Mouse (Mus musculus) G1E (cell line): ENCODE measurements around the gene Pik3r1. TPM values are rescaled to one million over a fixed set of nuclear protein-coding genes. Genes with fewer than 3 reads are reported as not detected.
A peak's percentile ranks its signal among the peaks of the same experiment; 100 is the strongest.

Experiments
- ATAC-seq: 2 replicates; pipeline ENCODE4 v1.8.0; 2016; ENCODE audit warnings: mild to moderate bottlenecking; ENCODE audit not compliant: insufficient number of reproducible peaks, poor library complexity, low FRiP score, severe bottlenecking; ENCODE audit errors: extremely low read depth
- DNase-seq: peaks from one replicate; pipeline ENCODE4 v3.0.0; 2012; ENCODE audit warnings: low spot score
- H3K27me3 ChIP-seq: 2 replicates; pipeline ENCODE4 v1.6.1; 2012; ENCODE audit warnings: mild to moderate bottlenecking, low read length, inconsistent platforms; ENCODE audit not compliant: insufficient read depth
- H3K36me3 ChIP-seq: replicated peaks from 2 replicates; pipeline ENCODE3; 2012; ENCODE audit warnings: mild to moderate bottlenecking, inconsistent platforms
- H3K4me1 ChIP-seq: 2 replicates; pipeline ENCODE4 v1.6.1; 2012; ENCODE audit warnings: low read depth, low read length, inconsistent platforms, mixed read lengths; ENCODE audit not compliant: insufficient read depth
- H3K4me3 ChIP-seq: 2 replicates; pipeline ENCODE4 v1.5.1; 2012; ENCODE audit warnings: low read depth, mild to moderate bottlenecking, inconsistent platforms, low read length, moderate library complexity, mixed read lengths
- H3K9me3 ChIP-seq: replicated peaks from 2 replicates; pipeline ENCODE4 v1.6.1; 2012; ENCODE audit warnings: inconsistent platforms
- CTCF ChIP-seq: IDR thresholded peaks from 2 replicates; pipeline ENCODE4 v1.5.1; 2012; ENCODE audit warnings: low read depth, low read length, inconsistent platforms, mixed read lengths
- GATA1 ChIP-seq: IDR thresholded peaks from 2 replicates; pipeline ENCODE4 v1.6.1; 2012; ENCODE audit warnings: borderline replicate concordance, low read length, inconsistent platforms, mixed read lengths
- GATA2 ChIP-seq: IDR thresholded peaks from 2 replicates; pipeline ENCODE4 v1.6.1; 2012; ENCODE audit warnings: low read depth, low read length, inconsistent platforms, borderline replicate concordance
- POLR2AphosphoS5 ChIP-seq: IDR thresholded peaks from 2 replicates; pipeline ENCODE4 v1.6.1; 2012; ENCODE audit warnings: low read depth, low read length, inconsistent platforms; ENCODE audit not compliant: insufficient replicate concordance
- TAL1 ChIP-seq: conservative IDR thresholded peaks from 2 replicates; pipeline ENCODE4 v1.6.1; 2012; ENCODE audit warnings: low read depth, low read length, inconsistent platforms, mixed read lengths
- polyA plus RNA-seq: library from polyadenylated mRNA; stranded (reverse); fragments of >175 nt; gene quantifications from 2 replicates; pipeline ENCODE4 v1.2.3, GENCODE M21; 2012
- total RNA-seq, 2 experiments: library from RNA; stranded (forward) in 1 of 2; stranded (reverse) in 1 of 2; fragments of 200-1000 nt in 1 of 2; fragments of >200 nt in 1 of 2; fragmentation: Nextera tagmentation in 1 of 2; gene quantifications; 2 replicates each; pipeline ENCODE4 v1.2.3; 2014 to 2017

Pik3r1 gene
- total and polyA plus RNA-seq, 3 experiments = 9.3 to 150 (median 111) TPM

GRCm38 (mm10) chr13:101744053-101744452 lies 24.0 kb downstream of the Pik3r1 start:
- no peak for ATAC-seq
- peaks cover 66% of the 10 kb centered on the region for H3K4me1 ChIP-seq
- no peak for TF ChIP-seq POLR2AphosphoS5
- no peak for TF ChIP-seq TAL1
- TF ChIP-seq GATA2 = no peak
- no peak for TF ChIP-seq GATA1
- TF ChIP-seq CTCF = no peak

GRCm38 (mm10) chr13:101743247-101743646 lies 24.8 kb downstream of the Pik3r1 start:
- peaks cover 72% of the 10 kb centered on the region for H3K4me1 ChIP-seq
- H3K27me3 ChIP-seq = no peaks in the 10 kb centered on the region
- no peak overlapping the region; the same call in 1 of the 2 replicates for H3K4me3 ChIP-seq
- no peaks in the 10 kb centered on the region for H3K9me3 ChIP-seq
- peaks cover 62% of the 10 kb centered on the region for H3K36me3 ChIP-seq
- ATAC-seq (no peak; the same call in 1 of the 2 replicates), DNase-seq (no peak)
- TF ChIP-seq GATA1 = no peak

More at GRCm38 (mm10) chr13:101744053-101744452, 24.0 kb downstream of the Pik3r1 start:
- H3K4me3 ChIP-seq = no peak overlapping the region
- H3K9me3 ChIP-seq = no peaks in the 10 kb centered on the region
- H3K27me3 ChIP-seq = no peaks in the 10 kb centered on the region
- peaks cover 57% of the 10 kb centered on the region for H3K36me3 ChIP-seq
- no peak for DNase-seq

- 0 out of 2 replicates have a peak, but pooled peaks have one; percentile 24 for ATAC-seq
These were observed 25.4 kb downstream of the Pik3r1 start for GRCm38 (mm10) chr13:101742596-101742995.

GRCm38 (mm10) chr13:101741530-101742309 lies 26.3 kb downstream of the Pik3r1 start:
- peaks cover 81% of the 10 kb centered on the region for H3K4me1 ChIP-seq
- H3K9me3 ChIP-seq = no peaks in the 10 kb centered on the region
- TF ChIP-seq CTCF (no peak), GATA2 (no peak), GATA1 (no peak), POLR2AphosphoS5 (no peak), TAL1 (no peak)
- H3K4me3 ChIP-seq = no peak overlapping the region
- H3K27me3 ChIP-seq = no peaks in the 10 kb centered on the region
- ATAC-seq = no peak
- peaks cover 69% of the 10 kb centered on the region for H3K36me3 ChIP-seq
- no peak for DNase-seq

More at GRCm38 (mm10) chr13:101742596-101742995, 25.4 kb downstream of the Pik3r1 start:
- no peaks in the 10 kb centered on the region for H3K27me3 ChIP-seq
- H3K4me3 ChIP-seq = no peak overlapping the region
- peaks cover 64% of the 10 kb centered on the region for H3K36me3 ChIP-seq
- peaks cover 74% of the 10 kb centered on the region for H3K4me1 ChIP-seq
- DNase-seq = no peak
- no peaks in the 10 kb centered on the region for H3K9me3 ChIP-seq
- TF ChIP-seq GATA2 (no peak), TAL1 (no peak), GATA1 (no peak), CTCF (no peak), POLR2AphosphoS5 (no peak)

GRCm38 (mm10) chr13:101739732-101740381 lies 28.2 kb downstream of the Pik3r1 start:
- Histone ChIP-seq H3K4me1 (peaks cover 71% of the 10 kb centered on the region), H3K9me3 (no peaks in the 10 kb centered on the region), H3K36me3 (peaks cover 58% of the 10 kb centered on the region), H3K4me3 (no peak overlapping the region), H3K27me3 (no peaks in the 10 kb centered on the region)
- TF ChIP-seq CTCF (no peak), POLR2AphosphoS5 (no peak)
- DNase-seq = no peak
- ATAC-seq = no peak

GRCm38 (mm10) chr13:101738769-101739168 lies 29.2 kb downstream of the Pik3r1 start:
- TF ChIP-seq POLR2AphosphoS5 (no peak), CTCF (no peak), TAL1 (no peak), GATA2 (no peak), GATA1 (no peak)
- Histone ChIP-seq H3K27me3 (no peaks in the 10 kb centered on the region), H3K36me3 (peaks cover 55% of the 10 kb centered on the region), H3K9me3 (no peaks in the 10 kb centered on the region), H3K4me3 (no peak overlapping the region), H3K4me1 (peaks cover 65% of the 10 kb centered on the region)
- ATAC-seq (no peak), DNase-seq (no peak)
